ENCODE assay signal across 30 mouse cellular contexts in genomic region chr14:105643285-105643957, GRCm38 (mm10).
DNase-seq lines count a peak whose midpoint lies in the region; ATAC-seq lines count a peak whose summit lies in the region.
"Had no signal": no experiment of that assay in that cellular context is flagged by ENCODE, and none has a peak within 500 bp of the region (broad histone marks: within the 10 kb centered on the region; RNA-seq: fewer than 3 reads in every experiment).

No protein-coding gene starts in this region.

- H3K36me3 ChIP-seq in forebrain, embryonic 13.5 days (ENCODE audit: poor library complexity, severe bottlenecking) = no peaks in the 10 kb centered on the region
- H3K36me3 ChIP-seq in forebrain, embryonic 10.5 days (replicated peaks) = no peaks in the 10 kb centered on the region
- H3K36me3 ChIP-seq in hindbrain, embryonic 16.5 days (ENCODE audit: control insufficient read depth, insufficient read depth, low read length) = no peaks in the 10 kb centered on the region
- no peaks in the 10 kb centered on the region for H3K36me3 ChIP-seq in hindbrain, embryonic 11.5 days (ENCODE audit: control insufficient read depth, insufficient read depth, low read length)
- H3K36me3 ChIP-seq in midbrain, embryonic 11.5 days (ENCODE audit: control insufficient read depth, insufficient read depth, low read length) = no peaks in the 10 kb centered on the region
- no peaks in the 10 kb centered on the region for H3K36me3 ChIP-seq in midbrain, embryonic 13.5 days
- H3K36me3 ChIP-seq in forebrain, embryonic 16.5 days (ENCODE audit: control insufficient read depth, insufficient read depth) = no peaks in the 10 kb centered on the region
- H3K36me3 ChIP-seq: embryonic facial prominence, embryonic 12.5 days; G1E; heart, embryonic 13.5 days; liver, embryonic 12.5 days had no signal

- H3K4me2 ChIP-seq in forebrain, embryonic 13.5 days = no peak overlapping the region
- H3K4me2 ChIP-seq in hindbrain, embryonic 16.5 days (ENCODE audit: low read length) = peak overlapping the region; percentile 13; the same call in 1 of the 2 replicates
- no peak overlapping the region for H3K4me2 ChIP-seq in hindbrain, embryonic 11.5 days (replicated peaks; ENCODE audit: low read depth, low read length)
- no peak overlapping the region for H3K4me2 ChIP-seq in midbrain, embryonic 11.5 days
- H3K4me2 ChIP-seq in midbrain, embryonic 13.5 days (replicated peaks) = no peak overlapping the region
- H3K4me2 ChIP-seq in forebrain, embryonic 16.5 days (ENCODE audit: low read length) = no peak overlapping the region
- H3K4me2 ChIP-seq: embryonic facial prominence, embryonic 12.5 days; heart, embryonic 13.5 days; liver, embryonic 12.5 days had no signal

- WGBS in forebrain, embryonic 13.5 days = 61% methylated on average over 7 of the region's 7 CpGs
- 92% methylated on average over 7 of the region's 7 CpGs for WGBS in forebrain, embryonic 10.5 days
- 66% methylated on average over 7 of the region's 7 CpGs for whole genome bisulfite sequencing in hindbrain, embryonic 16.5 days
- WGBS in hindbrain, embryonic 11.5 days = 86% methylated on average over 7 of the region's 7 CpGs
- WGBS in midbrain, embryonic 11.5 days = 90% methylated on average over 7 of the region's 7 CpGs
- 81% methylated on average over 7 of the region's 7 CpGs for WGBS in midbrain, embryonic 13.5 days
- 47% methylated on average over 7 of the region's 7 CpGs for WGBS in forebrain, embryonic 16.5 days

- no peak overlapping the region for H3K4me3 ChIP-seq in forebrain, embryonic 13.5 days
- H3K4me3 ChIP-seq in forebrain, embryonic 10.5 days = no peak overlapping the region
- no peak overlapping the region for H3K4me3 ChIP-seq in hindbrain, embryonic 16.5 days (ENCODE audit: low read length)
- H3K4me3 ChIP-seq in hindbrain, embryonic 11.5 days (ENCODE audit: low read depth, low read length) = no peak overlapping the region
- H3K4me3 ChIP-seq in midbrain, embryonic 11.5 days (ENCODE audit: low read depth, low read length) = no peak overlapping the region
- H3K4me3 ChIP-seq in midbrain, embryonic 13.5 days (replicated peaks) = no peak overlapping the region
- H3K4me3 ChIP-seq in forebrain, embryonic 16.5 days (replicated peaks; ENCODE audit: low read length) = no peak overlapping the region
- H3K4me3 ChIP-seq: embryonic facial prominence, embryonic 12.5 days; heart, embryonic 13.5 days; liver, embryonic 12.5 days had no signal

- H3K9ac ChIP-seq in forebrain, embryonic 13.5 days = no peak overlapping the region
- H3K9ac ChIP-seq in hindbrain, embryonic 16.5 days (ENCODE audit: low read depth, low read length) = no peak overlapping the region
- H3K9ac ChIP-seq in hindbrain, embryonic 11.5 days (ENCODE audit: low read depth, low read length) = no peak overlapping the region
- no peak overlapping the region for H3K9ac ChIP-seq in midbrain, embryonic 11.5 days (ENCODE audit: low read length)
- no peak overlapping the region for H3K9ac ChIP-seq in midbrain, embryonic 13.5 days (replicated peaks)
- H3K9ac ChIP-seq in forebrain, embryonic 16.5 days (replicated peaks; ENCODE audit: low read depth, low read length) = no peak overlapping the region
- H3K9ac ChIP-seq: embryonic facial prominence, embryonic 12.5 days; heart, embryonic 13.5 days; liver, embryonic 12.5 days; liver, postnatal 0 days had no signal

- no peak overlapping the region for H3K27ac ChIP-seq in forebrain, embryonic 13.5 days
- no peak overlapping the region for H3K27ac ChIP-seq in forebrain, embryonic 10.5 days
- H3K27ac ChIP-seq in hindbrain, embryonic 16.5 days (ENCODE audit: low read depth, low read length) = no peak overlapping the region
- H3K27ac ChIP-seq in hindbrain, embryonic 11.5 days (ENCODE audit: low read depth, low read length) = no peak overlapping the region
- H3K27ac ChIP-seq in midbrain, embryonic 11.5 days (ENCODE audit: low read depth, low read length) = no peak overlapping the region
- H3K27ac ChIP-seq in midbrain, embryonic 13.5 days = no peak overlapping the region
- no peak overlapping the region for H3K27ac ChIP-seq in forebrain, embryonic 16.5 days (ENCODE audit: low read length)
- H3K27ac ChIP-seq: embryonic facial prominence, embryonic 12.5 days; heart, embryonic 13.5 days; kidney, postnatal 0 days; liver, embryonic 12.5 days had no signal

- no peaks in the 10 kb centered on the region for H3K27me3 ChIP-seq in forebrain, embryonic 13.5 days
- no peaks in the 10 kb centered on the region for H3K27me3 ChIP-seq in forebrain, embryonic 10.5 days (ENCODE audit: poor library complexity, severe bottlenecking)
- H3K27me3 ChIP-seq in hindbrain, embryonic 16.5 days (replicated peaks; ENCODE audit: control insufficient read depth, insufficient read depth, low read length) = no peaks in the 10 kb centered on the region
- H3K27me3 ChIP-seq in hindbrain, embryonic 11.5 days (ENCODE audit: control insufficient read depth, insufficient read depth, low read length) = no peaks in the 10 kb centered on the region
- H3K27me3 ChIP-seq in midbrain, embryonic 11.5 days (ENCODE audit: control insufficient read depth, insufficient read depth, low read length) = no peaks in the 10 kb centered on the region
- no peaks in the 10 kb centered on the region for H3K27me3 ChIP-seq in midbrain, embryonic 13.5 days
- no peaks in the 10 kb centered on the region for H3K27me3 ChIP-seq in forebrain, embryonic 16.5 days (replicated peaks; ENCODE audit: control insufficient read depth, insufficient read depth, low read length)
- H3K27me3 ChIP-seq: heart, embryonic 13.5 days; liver, embryonic 12.5 days had no signal

- H3K4me1 ChIP-seq in forebrain, embryonic 13.5 days = peaks cover 7% of the 10 kb centered on the region
- H3K4me1 ChIP-seq in forebrain, embryonic 10.5 days = 0 out of 2 replicates have a peak, but pooled peaks cover 4% of the 10 kb centered on the region
- H3K4me1 ChIP-seq in hindbrain, embryonic 16.5 days (ENCODE audit: control insufficient read depth, insufficient read depth, low read depth, low read length) = no peaks in the 10 kb centered on the region
- no peaks in the 10 kb centered on the region for H3K4me1 ChIP-seq in hindbrain, embryonic 11.5 days (replicated peaks; ENCODE audit: control insufficient read depth, insufficient read depth, low read length)
- no peaks in the 10 kb centered on the region for H3K4me1 ChIP-seq in midbrain, embryonic 11.5 days (ENCODE audit: control insufficient read depth, insufficient read depth, low read length)
- H3K4me1 ChIP-seq in midbrain, embryonic 13.5 days (replicated peaks) = no peaks in the 10 kb centered on the region
- H3K4me1 ChIP-seq in forebrain, embryonic 16.5 days (replicated peaks; ENCODE audit: control insufficient read depth, insufficient read depth, low read length) = peaks cover 2% of the 10 kb centered on the region; the same call in 1 of the 2 replicates
- H3K4me1 ChIP-seq: heart, embryonic 13.5 days; liver, embryonic 12.5 days had no signal

- no peaks in the 10 kb centered on the region for H3K9me3 ChIP-seq in forebrain, embryonic 13.5 days (replicated peaks)
- no peaks in the 10 kb centered on the region for H3K9me3 ChIP-seq in forebrain, embryonic 10.5 days
- H3K9me3 ChIP-seq in hindbrain, embryonic 16.5 days (ENCODE audit: control insufficient read depth, low read length) = no peaks in the 10 kb centered on the region
- H3K9me3 ChIP-seq in hindbrain, embryonic 11.5 days (ENCODE audit: control insufficient read depth, low read length) = no peaks in the 10 kb centered on the region
- no peaks in the 10 kb centered on the region for H3K9me3 ChIP-seq in midbrain, embryonic 11.5 days (ENCODE audit: control insufficient read depth, low read length)
- no peaks in the 10 kb centered on the region for H3K9me3 ChIP-seq in midbrain, embryonic 13.5 days
- no peaks in the 10 kb centered on the region for H3K9me3 ChIP-seq in forebrain, embryonic 16.5 days (ENCODE audit: control insufficient read depth, low read length)
- H3K9me3 ChIP-seq: embryonic facial prominence, embryonic 12.5 days; heart, embryonic 13.5 days; liver, embryonic 12.5 days had no signal

- ATAC-seq in forebrain, embryonic 13.5 days = peak; percentile 63; the same call in 1 of the 2 replicates
- ATAC-seq in hindbrain, embryonic 16.5 days = peak; percentile 92
- ATAC-seq in hindbrain, embryonic 11.5 days (ENCODE audit: low FRiP score) = no peak
- ATAC-seq in midbrain, embryonic 11.5 days (ENCODE audit: low FRiP score) = no peak
- ATAC-seq in midbrain, embryonic 13.5 days = no peak
- peak; percentile 70 for ATAC-seq in forebrain, embryonic 16.5 days
- no peak for ATAC-seq in frontal cortex, adult (ENCODE audit: low TSS enrichment)
- ATAC-seq: intestine, embryonic 16.5 days; liver, embryonic 12.5 days; liver, postnatal 0 days had no signal

- DNase-seq in forebrain, embryonic 10.5 days (ENCODE audit: extremely low spot score, low spot score) = no peak
- no peak for DNase-seq in hindbrain, embryonic 11.5 days (ENCODE audit: low spot score)
- peak; percentile 72 for DNase-seq in midbrain, embryonic 11.5 days (ENCODE audit: low spot score, missing footprints)
- DNase-seq: adrenal gland, postnatal 10 days; cerebellum, adult 11 months; cerebellum, adult 9-10 months; cerebellum, postnatal 36 days; embryo, embryonic 11 days; gastrocnemius, postnatal 10 days; heart, postnatal 10 days; kidney, adult 8-10 months; kidney, postnatal 4 days; left cerebral cortex, postnatal 4 days; liver, postnatal 0 days; lung, postnatal 36 days; midbrain, embryonic 14.5 days; right cerebral cortex, adult 18-20 months; thymus, adult 2 months; thymus, postnatal 36 days had no signal

Comparison
In these comparisons a context has a peak if more than half of its experiments do, and no peak if none do; other contexts are left out.
1. ATAC-seq: peak in forebrain, embryonic 13.5 days (single experiment), hindbrain, embryonic 16.5 days (single experiment) and forebrain, embryonic 16.5 days (single experiment); none in hindbrain, embryonic 11.5 days (single experiment), midbrain, embryonic 11.5 days (single experiment), midbrain, embryonic 13.5 days (single experiment) and frontal cortex, adult (single experiment).